Mouse (Mus musculus): ENCODE data around the gene Krtap2-4.

The Krtap2-4 gene

GRCm38 (mm10) chr11:99583245-99583704 is 31.4 kb downstream of the Krtap2-4 start, which contains the start of gene Krtap1-4:
Gene Krtap1-4, minus strand, starts transcription at chr11:99583654.
- DNase-seq (ENCODE audit: low read depth, low spot score): no peak

- no peak for DNase-seq (ENCODE audit: low read depth, low spot score)
Measured at GRCm38 (mm10) chr11:99581564-99581963, 33.1 kb downstream of the Krtap2-4 start.

GRCm38 (mm10) chr11:99581051-99581450 is 33.6 kb downstream of the Krtap2-4 start:
- no peak for DNase-seq (ENCODE audit: low read depth, low spot score)

- DNase-seq (ENCODE audit: low read depth, low spot score): no peak
Measured at GRCm38 (mm10) chr11:99580636-99581035, 34.0 kb downstream of the Krtap2-4 start, which contains the start of gene Krtap1-5. Gene Krtap1-5, minus strand, starts transcription at chr11:99581016.

GRCm38 (mm10) chr11:99574106-99574505 is 40.5 kb downstream of the Krtap2-4 start:
- no peak for DNase-seq (ENCODE audit: low read depth, low spot score)

- DNase-seq (ENCODE audit: low read depth, low spot score): no peak
Measured at GRCm38 (mm10) chr11:99573164-99573563, 41.5 kb downstream of the Krtap2-4 start.

GRCm38 (mm10) chr11:99566530-99566929 is 48.1 kb downstream of the Krtap2-4 start, which contains the start of gene Krtap3-1:
Gene Krtap3-1, minus strand, starts transcription at chr11:99566630.
- no peak for DNase-seq (ENCODE audit: low read depth, low spot score)
